Mouse (Mus musculus): ENCODE results near the gene Ryr3.

DNA sequence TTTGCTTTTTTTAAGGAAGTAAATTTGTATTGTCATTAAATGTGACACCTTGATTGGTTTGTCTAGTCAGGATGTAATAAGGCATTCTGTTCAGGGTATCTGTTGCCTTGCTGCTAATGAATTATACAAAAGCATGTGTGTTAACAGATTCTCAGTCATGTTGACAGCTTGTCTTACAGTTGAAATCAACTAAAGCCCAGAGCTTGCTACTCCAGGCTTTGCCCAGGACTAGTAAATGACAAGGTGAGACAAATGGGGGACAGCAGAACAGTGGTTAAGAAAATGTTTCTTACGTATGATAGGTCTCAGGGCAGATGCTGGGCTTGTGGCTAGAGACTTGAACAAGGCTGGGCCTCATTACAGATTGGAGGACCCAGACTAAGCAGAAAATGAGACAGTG lies 20.1 kb upstream of the Ryr3 start:
- TF ChIP-seq CTCF (IDR thresholded peaks at IDR 0.05; ENCODE audit: borderline replicate concordance, extremely low read depth, insufficient read depth, insufficient read length) (no peak), POLR2A (IDR thresholded peaks at IDR 0.05; ENCODE audit: borderline replicate concordance, extremely low read depth, insufficient read depth, insufficient read length, poor library complexity, severe bottlenecking) (no peak)

Measured in brain, embryonic 14.5 days (tissue).